Mouse (Mus musculus) mouse trophoblast stem cell (cell line): ENCODE measurements around the gene Fads6.

Experiments
- in situ Hi-C, 2 experiments: fragments of 300-500 bp; cut with MseI, MboI; formaldehyde crosslinking; loops; 2 replicates in 1 of 2; 3 replicates in 1 of 2; pipeline ENCODE4 v1.15.1; 2025

Fads6 gene

GRCm38 (mm10) chr11:115301351-115301750 is 3.9 kb upstream of the Fads6 start:
- in situ Hi-C loops: no loop called here

GRCm38 (mm10) chr11:115300745-115301144 is 3.3 kb upstream of the Fads6 start:
- in situ Hi-C loops: no loop called here

- in situ Hi-C loops: no loop called here
Measured at GRCm38 (mm10) chr11:115298160-115298559, 697 bp upstream of the Fads6 start.

GRCm38 (mm10) chr11:115296471-115297210 is 822 bp downstream of the Fads6 start:
- in situ Hi-C loops: no loop called here

GRCm38 (mm10) chr11:115295939-115296338 is 1.5 kb downstream of the Fads6 start:
- in situ Hi-C loops: no loop called here

- in situ Hi-C loops: no loop called here
Measured at GRCm38 (mm10) chr11:115292631-115293375, 4.7 kb downstream of the Fads6 start.

GRCm38 (mm10) chr11:115291503-115291902 is 6.0 kb downstream of the Fads6 start:
- in situ Hi-C loops: no loop called here

GRCm38 (mm10) chr11:115290919-115291318 is 6.5 kb downstream of the Fads6 start:
- in situ Hi-C loops: no loop called here

GRCm38 (mm10) chr11:115290314-115290713 is 7.1 kb downstream of the Fads6 start:
- in situ Hi-C loops: no loop called here

GRCm38 (mm10) chr11:115289885-115290284 is 7.6 kb downstream of the Fads6 start:
- in situ Hi-C loops: no loop called here

GRCm38 (mm10) chr11:115288305-115288704 is 9.2 kb downstream of the Fads6 start:
- in situ Hi-C loops: no loop called here

GRCm38 (mm10) chr11:115287386-115287785 is 10.1 kb downstream of the Fads6 start:
- in situ Hi-C loops: no loop called here

- in situ Hi-C loops: no loop called here
Measured at GRCm38 (mm10) chr11:115286201-115286993, 11.1 kb downstream of the Fads6 start.

GRCm38 (mm10) chr11:115285282-115285681 is 12.2 kb downstream of the Fads6 start:
- in situ Hi-C loops: no loop called here

GRCm38 (mm10) chr11:115283891-115284620 is 13.4 kb downstream of the Fads6 start:
- in situ Hi-C loops: no loop called here

- in situ Hi-C loops: no loop called here
Measured at GRCm38 (mm10) chr11:115283486-115283765, 14.0 kb downstream of the Fads6 start.

- in situ Hi-C loops: no loop called here
Measured at GRCm38 (mm10) chr11:115282723-115283485, 14.6 kb downstream of the Fads6 start.

GRCm38 (mm10) chr11:115282295-115282694 is 15.2 kb downstream of the Fads6 start:
- in situ Hi-C loops: no loop called here

- in situ Hi-C loops: no loop called here
Measured at GRCm38 (mm10) chr11:115279726-115280125, 17.7 kb downstream of the Fads6 start.

- in situ Hi-C loops: no loop called here
Measured at GRCm38 (mm10) chr11:115278176-115278575, 19.3 kb downstream of the Fads6 start.

- in situ Hi-C loops: no loop called here
Measured at GRCm38 (mm10) chr11:115277604-115277975, 19.9 kb downstream of the Fads6 start.
